Mouse (Mus musculus) CD8-positive naive resting alpha-beta T cell, adult 2 months (primary cell): ENCODE results near the gene Mmp2.
"Not testable (repeated sequence)": the region's sequence is repeated elsewhere in the genome, so short reads cannot be mapped to it uniquely, and the experiment has no call there.

ENCODE experiments used
- DNase-seq, 2 experiments: peaks; one replicate each; pipeline ENCODE4 v3.0.0; 2022; ENCODE audit warnings: low read depth in 2 of 2, low spot score in 2 of 2

Mmp2 gene

DNA sequence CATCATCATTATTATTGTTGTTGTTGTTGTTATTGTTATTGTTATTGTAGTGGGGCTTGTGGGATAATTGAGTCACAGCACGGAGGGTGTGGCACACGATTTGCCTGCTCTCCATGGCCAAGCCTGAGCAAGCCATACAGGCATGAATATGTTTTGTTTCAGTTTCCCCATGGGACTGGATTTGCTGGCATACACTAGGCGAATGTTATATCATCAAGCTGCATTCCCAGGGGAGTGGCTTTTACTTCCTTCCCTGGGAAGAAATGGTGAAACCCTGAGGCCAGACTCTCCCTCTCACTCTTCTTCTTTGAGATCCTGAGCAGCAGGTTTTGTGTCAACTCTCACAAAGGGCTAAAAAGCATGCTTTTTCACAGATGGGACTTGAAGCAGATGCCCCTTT is 11.5 kb downstream of the Mmp2 start:
- no peak for DNase-seq

DNA sequence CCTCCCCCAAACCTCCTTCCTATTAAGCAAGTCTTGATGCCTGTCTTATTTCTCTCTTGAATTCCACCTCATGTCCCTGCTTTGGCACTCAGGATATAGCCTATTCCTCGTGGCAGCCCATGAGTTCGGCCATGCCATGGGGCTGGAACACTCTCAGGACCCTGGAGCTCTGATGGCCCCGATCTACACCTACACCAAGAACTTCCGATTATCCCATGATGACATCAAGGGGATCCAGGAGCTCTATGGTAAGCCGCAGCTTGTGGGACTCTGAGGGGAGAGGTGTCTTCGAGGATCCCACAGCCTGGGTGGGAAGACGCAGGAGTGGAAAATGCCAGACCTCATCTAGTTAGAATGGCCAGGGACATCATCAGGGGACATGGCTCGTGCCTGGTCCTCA is 12.1 kb downstream of the Mmp2 start:
- DNase-seq: no peak

DNA sequence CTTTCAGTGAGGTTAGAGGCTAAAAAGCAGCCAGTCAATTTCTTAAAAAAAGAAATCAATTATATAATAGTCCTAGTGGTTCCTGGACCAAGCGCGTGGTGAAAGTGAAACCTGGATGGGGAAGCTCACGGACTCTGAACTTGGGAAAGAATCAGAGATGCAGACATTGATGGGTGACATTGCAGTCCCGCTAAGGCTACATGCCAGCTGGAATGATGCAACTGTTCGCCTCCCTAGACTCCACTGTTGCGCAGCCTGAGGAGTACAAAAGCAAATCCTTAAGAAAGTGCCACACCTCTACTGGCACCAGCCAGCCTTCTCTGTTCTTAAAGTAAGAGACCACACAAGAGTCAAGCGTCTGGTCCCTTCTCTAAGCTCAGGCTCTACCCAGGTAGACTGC is 12.8 kb downstream of the Mmp2 start:
- DNase-seq: no peak

- DNase-seq: no peak
Measured at GRCm38 (mm10) chr8:92846684-92847083, 19.6 kb downstream of the Mmp2 start.

DNA sequence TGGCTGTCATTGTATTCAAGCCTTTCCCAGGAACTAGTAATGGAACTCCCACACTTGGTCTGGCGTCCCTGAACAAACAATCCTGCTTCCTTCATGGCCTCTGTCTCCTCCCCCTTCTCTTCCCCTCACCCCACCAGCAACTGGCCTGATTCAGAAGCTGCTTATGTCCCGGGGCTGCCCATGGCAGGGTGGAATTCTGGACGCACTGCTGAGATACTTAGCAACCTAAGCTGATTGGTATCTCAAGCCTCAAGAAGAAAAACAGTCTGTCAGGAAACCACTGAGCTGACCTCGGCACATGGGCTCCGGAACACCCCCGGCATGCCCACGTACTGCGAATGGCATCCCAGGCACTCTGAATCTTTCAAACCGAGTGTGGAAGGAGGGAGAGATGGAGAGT is 20.2 kb downstream of the Mmp2 start:
- no peak for DNase-seq

DNA sequence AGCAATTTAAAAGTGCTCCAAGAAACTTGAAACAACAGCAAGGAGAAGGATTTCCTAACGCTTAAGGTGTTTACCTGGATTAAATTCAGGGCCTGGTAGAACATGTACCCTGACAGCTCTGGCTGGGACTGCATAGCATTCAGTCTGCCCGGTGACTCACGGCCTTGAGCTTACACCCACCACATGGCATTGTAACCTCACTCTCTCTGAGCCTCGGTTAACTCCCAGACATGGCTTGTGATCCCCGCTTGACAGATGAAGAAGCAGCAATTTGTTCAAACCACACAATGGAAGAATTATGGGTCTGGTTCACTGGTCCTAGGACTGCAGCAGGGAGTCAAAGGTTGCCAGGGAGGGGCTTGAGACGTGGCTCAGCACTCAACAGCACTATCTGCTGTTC is 22.2 kb downstream of the Mmp2 start:
- no peak for DNase-seq

GRCm38 (mm10) chr8:92850239-92850638 is 23.1 kb downstream of the Mmp2 start:
- no peak for DNase-seq

GRCm38 (mm10) chr8:92851381-92851780 is 24.3 kb downstream of the Mmp2 start:
- DNase-seq: no peak

DNA sequence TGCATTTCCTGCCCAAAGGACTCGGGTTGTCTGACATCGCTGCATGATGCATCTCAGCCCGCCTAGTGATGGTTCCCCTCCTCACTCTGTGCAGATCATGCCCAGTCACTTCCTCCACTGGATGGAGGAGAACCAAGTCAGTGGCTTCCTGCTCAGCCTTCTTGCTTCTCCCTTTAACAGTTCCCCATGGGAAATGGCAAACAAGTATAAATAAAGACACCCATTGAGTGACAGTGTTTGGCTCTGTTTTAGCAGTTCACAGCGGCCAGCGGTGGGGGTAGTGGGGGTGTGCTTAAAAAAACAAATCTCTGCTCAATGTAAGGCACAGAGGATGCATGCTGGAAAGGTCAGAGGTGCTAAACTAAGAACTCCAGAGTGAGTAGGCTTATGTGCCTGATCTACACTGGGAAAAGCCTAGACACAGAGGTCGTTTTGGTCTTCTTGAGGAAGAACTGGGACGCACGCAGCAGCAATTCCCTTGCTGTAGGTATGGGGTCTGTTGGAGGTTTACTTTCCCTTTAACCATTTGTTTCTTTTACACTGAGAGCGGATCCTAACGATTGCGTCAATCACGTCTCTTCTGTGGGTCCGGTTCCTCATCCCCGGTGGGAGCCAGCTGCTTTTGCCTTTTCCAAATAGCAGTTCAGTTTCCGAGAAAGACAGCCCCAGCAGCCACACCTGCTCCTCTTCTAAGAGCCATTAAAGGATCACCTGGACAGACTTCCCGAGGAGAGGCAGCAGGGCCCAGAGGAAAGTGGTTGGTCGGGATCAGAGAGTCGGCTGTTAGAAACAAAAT is 26.3 kb downstream of the Mmp2 start:
- no peak for DNase-seq

GRCm38 (mm10) chr8:92854673-92855072 is 27.6 kb downstream of the Mmp2 start:
- DNase-seq: no peak

DNA sequence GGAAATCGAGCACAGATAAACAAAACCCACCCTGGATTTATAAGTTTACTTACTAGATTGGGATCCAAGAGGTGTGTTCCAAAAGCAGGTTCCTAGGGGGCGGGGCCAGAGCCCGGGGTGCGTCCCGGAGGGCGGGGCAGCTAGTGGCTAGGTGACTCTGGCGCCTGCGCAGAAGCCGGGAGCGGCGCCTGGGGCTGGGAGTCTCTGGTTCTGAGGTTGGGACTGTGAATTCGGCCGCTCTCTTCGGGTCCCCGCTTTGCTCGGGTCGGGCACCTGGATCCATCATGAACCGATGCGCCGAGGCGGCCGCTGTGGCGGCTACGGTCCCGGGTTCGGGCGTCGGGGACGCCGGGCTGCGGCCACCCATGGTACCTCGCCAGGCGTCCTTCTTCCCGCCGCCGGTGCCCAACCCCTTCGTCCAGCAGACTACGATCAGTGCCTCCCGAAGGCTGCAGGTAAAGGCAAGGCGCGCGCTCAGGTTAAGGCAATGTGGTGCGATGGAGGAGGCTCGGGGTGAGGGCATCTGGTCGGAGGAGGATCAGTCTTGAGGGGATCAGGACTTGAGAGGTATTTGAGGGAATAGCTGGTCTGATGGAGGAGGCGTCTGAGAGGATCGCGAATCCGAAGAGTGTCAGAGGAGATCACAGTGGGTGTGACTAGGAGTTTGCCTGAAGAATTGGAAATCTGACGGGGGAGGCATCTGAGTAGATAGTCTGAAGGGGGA is 28.2 kb downstream of the Mmp2 start, which contains the start of gene Lpcat2:
TSS of gene Lpcat2 (plus strand) at position 169 of the 724 bp plus-strand sequence.
- DNase-seq: no peak

DNA sequence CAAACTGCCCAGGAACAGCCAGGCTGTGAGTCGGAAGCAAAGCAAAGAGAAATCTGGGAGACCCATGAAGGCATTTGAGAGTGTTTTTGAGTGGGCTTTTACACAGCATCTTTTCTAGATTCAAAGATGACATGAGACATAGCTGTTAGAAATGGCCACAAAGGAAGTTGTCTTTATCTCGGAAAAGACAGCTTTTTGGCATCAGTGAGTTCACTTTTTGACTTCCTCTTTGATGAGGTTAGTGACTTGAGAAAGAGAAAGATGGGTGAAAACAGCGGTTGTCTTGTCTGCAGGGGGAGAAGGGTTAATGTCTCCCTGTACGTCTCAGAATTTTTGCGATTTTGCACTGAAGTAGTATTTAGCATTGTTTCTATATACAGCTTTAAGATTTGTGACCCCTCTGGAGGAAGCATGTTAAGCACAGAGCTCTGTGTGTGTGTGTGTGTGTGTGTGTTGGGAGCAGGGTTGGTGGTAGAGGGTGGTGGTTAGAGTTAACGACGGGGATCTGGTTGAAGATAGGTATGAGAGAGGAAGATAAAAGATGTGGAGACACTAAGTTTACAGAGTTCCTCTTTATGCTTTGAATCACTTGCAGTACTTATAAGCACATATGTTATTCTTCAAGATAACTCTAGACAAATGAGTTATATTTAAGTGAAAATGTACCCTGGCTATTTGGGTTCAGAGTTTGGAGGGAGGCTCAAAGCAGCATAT is 29.3 kb downstream of the Mmp2 start:
- DNase-seq: no peak

GRCm38 (mm10) chr8:92858475-92859182 is 31.5 kb downstream of the Mmp2 start:
- no peak for DNase-seq

- DNase-seq: no peak
Measured at GRCm38 (mm10) chr8:92861977-92862376, 34.9 kb downstream of the Mmp2 start.

GRCm38 (mm10) chr8:92870281-92870680 is 43.2 kb downstream of the Mmp2 start:
- no peak for DNase-seq

- DNase-seq: no peak
Measured at GRCm38 (mm10) chr8:92872063-92872759, 45.1 kb downstream of the Mmp2 start.

- DNase-seq: no peak
Measured at GRCm38 (mm10) chr8:92875795-92876194, 48.7 kb downstream of the Mmp2 start.

GRCm38 (mm10) chr8:92881247-92881646 is 54.2 kb downstream of the Mmp2 start:
- no peak for DNase-seq

DNA sequence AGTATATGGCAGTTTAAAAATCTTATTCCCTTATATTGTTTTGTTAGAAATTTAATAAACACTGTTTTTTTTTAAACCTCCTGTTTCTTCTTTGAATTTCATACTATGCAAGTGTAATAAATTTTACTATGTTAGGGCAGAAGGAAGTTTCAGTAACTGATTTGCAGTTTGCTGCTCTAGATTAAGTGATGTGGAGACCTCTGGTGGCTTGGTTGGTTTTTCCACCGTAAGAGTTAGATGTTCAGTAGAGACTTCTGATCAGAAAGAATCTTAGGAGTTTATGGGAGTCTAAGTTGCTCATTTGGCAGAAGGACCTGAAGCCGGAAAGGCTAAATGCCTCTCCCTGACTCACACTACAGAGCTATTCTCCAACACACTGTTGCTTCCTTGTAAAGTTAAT is 56.7 kb downstream of the Mmp2 start:
- DNase-seq: no peak

GRCm38 (mm10) chr8:92892216-92892615 is 65.1 kb downstream of the Mmp2 start:
- not testable (repeated sequence) for DNase-seq

DNA sequence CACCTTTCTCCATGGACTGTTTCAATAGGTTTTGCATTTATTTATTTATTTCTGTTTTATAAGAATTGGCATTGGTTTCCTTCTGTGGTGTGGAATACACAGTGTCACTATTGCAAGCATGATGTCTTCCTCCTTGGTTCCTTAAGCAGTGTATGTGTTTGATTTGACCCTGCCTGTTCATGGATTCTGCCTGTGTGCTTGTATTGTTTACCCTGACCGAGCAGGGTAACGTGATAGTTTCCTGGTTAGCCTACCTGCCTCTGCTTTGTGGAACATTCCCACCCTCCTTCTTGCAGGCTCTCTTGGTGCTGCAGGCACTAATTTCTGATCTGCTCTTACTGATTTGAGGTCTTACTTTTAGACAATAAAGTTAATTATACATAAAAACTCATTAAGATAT is 66.8 kb downstream of the Mmp2 start:
- no peak for DNase-seq
